Mouse (Mus musculus): ENCODE measurements around the gene Treh.
A peak's percentile ranks its signal among the peaks of the same experiment; 100 is the strongest.

Gene Treh

DNA sequence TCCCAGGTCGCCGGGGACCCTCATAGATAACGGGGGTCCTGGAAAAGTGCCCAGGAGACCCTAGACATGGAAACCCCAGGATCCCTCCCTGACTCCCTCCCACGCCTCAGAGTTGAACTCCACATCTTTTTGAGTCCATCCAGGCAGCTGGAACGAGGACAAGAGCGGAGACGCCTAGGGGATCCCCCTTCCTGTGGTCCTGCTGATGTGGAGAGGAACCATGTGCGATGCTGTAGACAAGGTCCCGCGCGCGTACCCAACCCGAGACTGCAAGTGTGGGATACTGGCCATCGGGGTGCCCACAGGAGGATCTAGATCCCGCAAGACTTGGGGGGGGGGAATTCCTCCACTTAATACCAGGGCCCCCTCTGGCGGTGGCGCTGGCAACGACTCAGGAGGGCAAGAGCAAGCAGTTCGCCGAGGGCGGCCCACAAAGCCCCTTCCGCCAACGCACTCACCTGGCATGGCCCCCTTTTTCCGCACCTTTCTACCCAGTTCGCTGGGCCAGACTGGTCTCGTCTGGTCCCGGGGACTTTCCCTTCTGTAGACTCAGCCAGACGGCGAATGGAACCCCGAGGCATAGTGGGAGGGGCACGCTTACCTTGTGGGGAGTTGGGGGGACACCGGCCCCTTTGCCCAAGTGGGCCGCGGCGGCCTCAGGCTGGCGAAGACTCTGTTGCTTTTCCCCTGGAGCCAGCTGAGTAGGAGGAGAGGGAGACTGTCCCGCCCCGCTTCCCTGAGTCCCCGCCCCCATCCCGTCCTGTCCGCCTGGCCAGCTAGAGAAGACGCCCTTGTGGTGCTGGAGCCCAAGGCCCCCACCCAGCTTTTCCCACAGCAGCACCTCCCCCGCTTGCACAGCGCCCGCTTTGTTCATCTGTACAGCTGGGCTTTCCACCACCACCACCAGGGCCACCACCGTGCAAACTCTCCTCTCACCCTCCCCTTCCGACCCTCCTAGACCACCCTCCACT, 61.8 kb downstream of the Treh start, which contains the start of gene Phldb1:
Gene Phldb1, minus strand, starts transcription at position 675 of the 971 bp plus-strand sequence.
- DNase-seq (ENCODE audit: low spot score in 2 of 2): peak; percentile 58 to 77

DNA sequence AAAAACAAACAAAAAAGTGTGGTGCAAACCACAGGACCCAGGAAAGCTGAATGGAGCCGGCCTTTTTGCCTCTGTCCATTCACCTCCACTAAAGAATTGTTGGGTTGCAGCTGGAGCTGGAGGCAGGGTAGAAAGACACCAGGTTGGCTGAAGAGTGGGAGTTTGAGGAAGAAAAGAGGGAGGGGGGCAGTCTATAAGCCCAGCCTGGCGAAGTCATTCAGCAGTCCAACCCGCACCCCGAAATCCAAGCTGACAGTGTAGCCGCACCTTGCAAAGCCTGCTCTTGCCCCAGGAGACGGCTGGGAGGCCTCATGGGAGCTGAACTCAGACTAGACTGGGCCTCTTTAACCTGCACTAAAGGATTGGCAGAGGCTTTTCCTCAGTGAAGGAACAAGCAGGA, 62.9 kb downstream of the Treh start:
- no peak for DNase-seq (ENCODE audit: low spot score in 2 of 2)

Measured in thymus, postnatal 10 days (tissue).